Mouse (Mus musculus) hindbrain, embryonic 11.5 days (tissue): ENCODE measurements around the gene AW549877. TPM values are rescaled to one million over a fixed set of nuclear protein-coding genes. Genes with fewer than 3 reads are reported as not detected.

Experiments
- ATAC-seq: fragments of 200-750 bp; cut with Nextera tagmentation; 2 replicates; pipeline ENCODE4 v1.8.0; 2017; ENCODE audit warnings: mild to moderate bottlenecking, moderate TSS enrichment, moderate library complexity; ENCODE audit not compliant: low FRiP score
- DNase-seq: peaks from one replicate; pipeline ENCODE4 v3.0.0-alpha.2; 2015; ENCODE audit warnings: low spot score
- H3K27ac ChIP-seq: fragments of 300-500 bp; sonication (generic); 2 replicates; pipeline ENCODE4 v1.5.1; 2014; ENCODE audit warnings: mild to moderate bottlenecking, low read depth, low read length
- H3K27me3 ChIP-seq: fragments of 300-500 bp; sonication (generic); 2 replicates; pipeline ENCODE4 v1.6.1; 2014; ENCODE audit warnings: mild to moderate bottlenecking, low read length, moderate library complexity, mixed read lengths; ENCODE audit not compliant: control insufficient read depth, insufficient read depth
- H3K36me3 ChIP-seq: fragments of 300-500 bp; sonication (generic); 2 replicates; pipeline ENCODE4 v1.6.1; 2014; ENCODE audit warnings: mild to moderate bottlenecking, low read length, moderate library complexity, mixed read lengths; ENCODE audit not compliant: control insufficient read depth, insufficient read depth
- H3K4me1 ChIP-seq: fragments of 300-500 bp; sonication (generic); replicated peaks from 2 replicates; pipeline ENCODE4 v1.6.1; 2014; ENCODE audit warnings: low read length, mixed read lengths; ENCODE audit not compliant: control insufficient read depth, insufficient read depth
- H3K4me2 ChIP-seq: fragments of 300-500 bp; sonication (generic); replicated peaks from 2 replicates; pipeline ENCODE4 v1.6.1; 2014; ENCODE audit warnings: mild to moderate bottlenecking, low read depth, low read length
- H3K4me3 ChIP-seq: fragments of 300-500 bp; sonication (generic); 2 replicates; pipeline ENCODE4 v1.5.1; 2014; ENCODE audit warnings: low read depth, low read length
- H3K9ac ChIP-seq: fragments of 300-500 bp; sonication (generic); 2 replicates; pipeline ENCODE4 v1.6.1; 2014; ENCODE audit warnings: low read depth, low read length
- H3K9me3 ChIP-seq: fragments of 300-500 bp; sonication (generic); 2 replicates; pipeline ENCODE4 v1.6.1; 2016; ENCODE audit warnings: low read length; ENCODE audit not compliant: control insufficient read depth
- WGBS: fragments of 180-500 bp; shearing (Covaris S2); extraction: QIAGEN DNeasy Blood & Tissue Kit; methylation state at CpG from one replicate; pipeline ENCODE4 v1.1.7; 2014; 5-methylcytosine and 5-hydroxymethylcytosine counted together
- polyA plus RNA-seq: library from polyadenylated mRNA; unstranded; fragments of >200 nt; fragmentation: Nextera tagmentation; extraction: Ambion mirVana; gene quantifications from 2 replicates; pipeline ENCODE4 v1.2.1, GENCODE M21; 2014

AW549877 gene
- 57.9 and 66.7 TPM in 2 replicates for polyA plus RNA-seq

- Histone ChIP-seq H3K4me3 (peak within 1 kb of the TSS; percentile 72), H3K27me3 (no peaks in the 10 kb centered on the region)
- under 1% methylated on average over 56 of the region's 61 CpGs for WGBS
Measured at GRCm38 (mm10) chr15:3995448-3996266, at the start of gene AW549877. Gene AW549877 (minus strand): TSS chr15:3995744.

GRCm38 (mm10) chr15:4043032-4043471, 47.5 kb upstream of the AW549877 start:
- Histone ChIP-seq H3K4me2 (no peak overlapping the region), H3K9ac (no peak overlapping the region), H3K4me1 (no peaks in the 10 kb centered on the region), H3K36me3 (no peaks in the 10 kb centered on the region), H3K27me3 (no peaks in the 10 kb centered on the region), H3K9me3 (no peaks in the 10 kb centered on the region), H3K4me3 (no peak overlapping the region), H3K27ac (no peak overlapping the region)
- ATAC-seq (no peak), DNase-seq (peak; percentile 50)
- WGBS = 25% methylated on average over 4 of the region's 4 CpGs

More at GRCm38 (mm10) chr15:3995448-3996266, at the start of gene AW549877:
- Histone ChIP-seq H3K9me3 (no peaks in the 10 kb centered on the region), H3K27ac (peak within 1 kb of the TSS; percentile 91), H3K9ac (peak within 1 kb of the TSS; percentile 86), H3K4me2 (peak within 1 kb of the TSS; percentile 57), H3K36me3 (0 out of 2 replicates have a peak, but pooled peaks cover 3% of the 10 kb centered on the region), H3K4me1 (no peaks in the 10 kb centered on the region)
- ATAC-seq (peak; percentile 99), DNase-seq (peak; percentile 98)

- Histone ChIP-seq H3K9ac (no peak overlapping the region), H3K4me3 (no peak overlapping the region), H3K4me1 (no peaks in the 10 kb centered on the region), H3K36me3 (no peaks in the 10 kb centered on the region), H3K4me2 (no peak overlapping the region), H3K27me3 (no peaks in the 10 kb centered on the region), H3K9me3 (no peaks in the 10 kb centered on the region), H3K27ac (no peak overlapping the region)
- no peak for ATAC-seq
- DNase-seq = no peak
- WGBS = 67% methylated on average over 3 of the region's 3 CpGs
Measured at GRCm38 (mm10) chr15:4042423-4042822, 46.9 kb upstream of the AW549877 start.

- H3K4me1 ChIP-seq = no peaks in the 10 kb centered on the region
- H3K27me3 ChIP-seq = no peaks in the 10 kb centered on the region
- H3K9me3 ChIP-seq = no peaks in the 10 kb centered on the region
- H3K4me3 ChIP-seq = no peak overlapping the region
- 79% methylated on average over 3 of the region's 3 CpGs for WGBS
- ATAC-seq (no peak), DNase-seq (no peak)
- H3K9ac ChIP-seq = no peak overlapping the region
- no peak overlapping the region for H3K27ac ChIP-seq
- no peaks in the 10 kb centered on the region for H3K36me3 ChIP-seq
- H3K4me2 ChIP-seq = no peak overlapping the region
Measured at GRCm38 (mm10) chr15:4033168-4034004, 37.8 kb upstream of the AW549877 start.

- no peak for DNase-seq
- no peaks in the 10 kb centered on the region for H3K4me1 ChIP-seq
- no peaks in the 10 kb centered on the region for H3K27me3 ChIP-seq
- H3K36me3 ChIP-seq = no peaks in the 10 kb centered on the region
- H3K27ac ChIP-seq = no peak overlapping the region
- no peak overlapping the region for H3K4me2 ChIP-seq
- H3K9ac ChIP-seq = no peak overlapping the region
- ATAC-seq = no peak
- H3K4me3 ChIP-seq = no peak overlapping the region
- no peaks in the 10 kb centered on the region for H3K9me3 ChIP-seq
Measured at GRCm38 (mm10) chr15:4028960-4029359, 33.4 kb upstream of the AW549877 start.

- no peak for ATAC-seq
- 81% methylated on average over 6 of the region's 6 CpGs for WGBS
- H3K9me3 ChIP-seq = no peaks in the 10 kb centered on the region
Measured at GRCm38 (mm10) chr15:4028411-4028700, 32.8 kb upstream of the AW549877 start.

GRCm38 (mm10) chr15:4027671-4028410, 32.3 kb upstream of the AW549877 start:
- Histone ChIP-seq H3K9ac (peak overlapping the region; percentile 87; the same call in 1 of the 2 replicates), H3K4me1 (no peaks in the 10 kb centered on the region), H3K9me3 (no peaks in the 10 kb centered on the region), H3K4me2 (peak overlapping the region; percentile 67), H3K4me3 (peak overlapping the region; percentile 76), H3K36me3 (no peaks in the 10 kb centered on the region), H3K27me3 (no peaks in the 10 kb centered on the region), H3K27ac (no peak overlapping the region)
- 0 out of 2 replicates have a peak, but pooled peaks have one; percentile 1 for ATAC-seq
- WGBS = 10% methylated on average over 6 of the region's 6 CpGs
- no peak for DNase-seq

More at GRCm38 (mm10) chr15:4028411-4028700, 32.8 kb upstream of the AW549877 start:
- no peak overlapping the region for H3K9ac ChIP-seq
- H3K4me2 ChIP-seq = no peak overlapping the region
- DNase-seq = no peak
- H3K27ac ChIP-seq = no peak overlapping the region
- H3K36me3 ChIP-seq = no peaks in the 10 kb centered on the region
- H3K4me1 ChIP-seq = no peaks in the 10 kb centered on the region
- no peak overlapping the region for H3K4me3 ChIP-seq
- no peaks in the 10 kb centered on the region for H3K27me3 ChIP-seq

- H3K4me1 ChIP-seq = no peaks in the 10 kb centered on the region
- H3K27ac ChIP-seq = peak overlapping the region; percentile 89
- peak overlapping the region; percentile 76 for H3K4me3 ChIP-seq
- DNase-seq = peak; percentile 78
- no peaks in the 10 kb centered on the region for H3K9me3 ChIP-seq
- H3K36me3 ChIP-seq = no peaks in the 10 kb centered on the region
- peak overlapping the region; percentile 67 for H3K4me2 ChIP-seq
- H3K9ac ChIP-seq = peak overlapping the region; percentile 87
- WGBS = under 1% methylated on average over 61 of the region's 65 CpGs
- ATAC-seq = peak; percentile 86
- H3K27me3 ChIP-seq = no peaks in the 10 kb centered on the region
Measured at GRCm38 (mm10) chr15:4026831-4027584, 31.5 kb upstream of the AW549877 start.
